Mouse (Mus musculus): ENCODE measurements around the gene Neurl2.
"Not testable (repeated sequence)": the region's sequence is repeated elsewhere in the genome, so short reads cannot be mapped to it uniquely, and the experiment has no call there.

The Neurl2 gene

DNA sequence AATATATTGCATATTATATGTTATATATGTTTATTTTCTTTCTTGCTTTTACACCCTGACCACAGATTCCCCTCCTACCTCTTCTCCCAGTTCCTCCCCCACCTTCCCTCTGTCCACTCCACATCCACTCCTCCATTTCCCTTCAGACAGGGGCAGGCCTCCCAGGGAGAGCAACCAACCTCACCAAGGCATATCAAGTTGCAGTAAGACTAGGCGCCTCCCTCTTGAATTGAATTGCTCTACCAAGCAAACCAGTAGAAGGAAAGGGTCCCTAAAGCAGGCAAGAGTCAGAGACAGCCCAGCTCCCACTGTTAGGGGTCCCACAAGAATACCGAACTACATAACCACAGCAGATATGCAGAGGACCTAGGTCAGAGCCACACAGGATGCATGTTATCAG, 25.9 kb upstream of the Neurl2 start:
- DNase-seq (ENCODE audit: low read depth in 1 of 2, low spot score in 2 of 2), result no peak

- DNase-seq (ENCODE audit: low read depth in 1 of 2, low spot score in 2 of 2), result no peak
Observed at GRCm38 (mm10) chr2:164857842-164858553, 24.7 kb upstream of the Neurl2 start.

- DNase-seq (ENCODE audit: low read depth in 1 of 2, low spot score in 2 of 2), result no peak
Observed at GRCm38 (mm10) chr2:164857101-164857821, 24.0 kb upstream of the Neurl2 start, which contains the start of gene Pltp. Gene Pltp (minus strand): TSS chr2:164857711.

GRCm38 (mm10) chr2:164856309-164857100, 23.2 kb upstream of the Neurl2 start:
- no peak for DNase-seq (ENCODE audit: low read depth in 1 of 2, low spot score in 2 of 2)

DNA sequence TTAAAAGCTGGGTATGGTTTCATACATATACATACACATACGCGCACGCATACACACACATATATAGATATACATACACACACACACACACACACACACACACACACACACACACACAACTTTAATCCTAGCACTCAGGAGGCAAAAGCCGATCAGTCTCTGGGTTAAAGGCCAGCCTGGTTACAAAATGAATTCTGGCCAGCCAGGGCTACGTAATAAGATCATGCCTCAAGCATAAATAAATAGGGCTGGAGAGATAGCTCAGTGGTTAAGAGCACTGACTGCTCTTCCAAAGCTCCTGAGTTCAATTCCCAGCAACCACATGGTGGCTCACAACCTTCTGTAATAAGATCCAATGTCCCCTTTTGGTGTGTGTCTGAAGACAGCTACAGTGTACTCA, 22.3 kb upstream of the Neurl2 start:
- DNase-seq (ENCODE audit: low read depth in 1 of 2, low spot score in 2 of 2), result not testable (repeated sequence)

GRCm38 (mm10) chr2:164850061-164850460, 16.8 kb upstream of the Neurl2 start:
- no peak for DNase-seq (ENCODE audit: low read depth in 1 of 2, low spot score in 2 of 2)

DNA sequence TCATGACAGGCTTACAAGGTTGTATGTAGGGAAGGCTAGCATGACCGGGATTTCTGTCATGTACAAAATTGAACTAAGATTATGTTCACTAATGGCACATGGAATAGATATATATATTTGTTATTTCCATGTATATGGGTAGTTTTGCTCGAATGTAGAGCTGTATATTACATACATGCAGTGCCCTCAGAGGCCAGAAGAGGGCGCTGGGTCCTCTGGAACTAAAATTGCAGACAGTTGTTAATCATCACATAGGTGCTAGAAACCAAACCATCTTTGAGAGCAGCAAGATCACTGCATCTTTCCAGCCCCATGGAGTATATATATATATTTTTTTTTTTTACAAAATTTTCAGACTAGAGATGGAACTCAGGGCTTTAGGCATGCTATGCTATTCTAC, 12.5 kb upstream of the Neurl2 start:
- no peak for DNase-seq (ENCODE audit: low read depth in 1 of 2, low spot score in 2 of 2)

- no peak for DNase-seq (ENCODE audit: low read depth in 1 of 2, low spot score in 2 of 2)
Observed at GRCm38 (mm10) chr2:164835164-164835563, 1.9 kb upstream of the Neurl2 start.

GRCm38 (mm10) chr2:164834531-164834930, 1.3 kb upstream of the Neurl2 start:
- no peak for DNase-seq (ENCODE audit: low read depth in 1 of 2, low spot score in 2 of 2)

DNA sequence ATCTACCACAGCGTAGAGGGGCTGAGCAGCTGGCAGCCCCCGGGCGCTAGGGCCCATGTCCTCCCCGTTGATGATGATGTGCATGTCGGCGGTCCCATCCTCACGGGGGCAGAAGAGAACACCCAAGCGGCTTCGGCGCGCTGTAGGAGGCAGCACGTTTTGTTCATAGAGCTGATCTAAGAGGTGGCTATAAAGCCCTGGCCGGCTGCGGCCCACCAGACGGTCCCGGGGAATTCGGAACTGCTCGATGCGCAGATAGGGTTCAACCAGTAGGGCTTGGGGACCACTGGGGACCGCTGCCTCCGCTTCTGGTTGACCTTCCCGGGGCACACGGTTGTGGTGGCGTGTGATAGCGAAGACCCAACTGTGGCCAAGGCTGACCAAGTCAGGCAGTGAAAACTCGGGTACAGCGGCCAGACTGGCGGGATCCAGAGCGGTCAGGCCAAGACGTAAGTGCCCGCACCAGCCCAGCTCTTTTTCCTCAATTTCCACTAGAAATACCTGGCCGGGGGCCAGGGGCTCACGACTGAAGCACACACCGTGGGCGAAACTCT, 431 bp downstream of the Neurl2 start, which contains the start of gene Ctsa:
Gene Ctsa, plus strand, starts transcription at position 126 of the 554 bp plus-strand sequence.
- peak; percentile 45 to 67 for DNase-seq (ENCODE audit: low read depth in 1 of 2, low spot score in 2 of 2)

DNA sequence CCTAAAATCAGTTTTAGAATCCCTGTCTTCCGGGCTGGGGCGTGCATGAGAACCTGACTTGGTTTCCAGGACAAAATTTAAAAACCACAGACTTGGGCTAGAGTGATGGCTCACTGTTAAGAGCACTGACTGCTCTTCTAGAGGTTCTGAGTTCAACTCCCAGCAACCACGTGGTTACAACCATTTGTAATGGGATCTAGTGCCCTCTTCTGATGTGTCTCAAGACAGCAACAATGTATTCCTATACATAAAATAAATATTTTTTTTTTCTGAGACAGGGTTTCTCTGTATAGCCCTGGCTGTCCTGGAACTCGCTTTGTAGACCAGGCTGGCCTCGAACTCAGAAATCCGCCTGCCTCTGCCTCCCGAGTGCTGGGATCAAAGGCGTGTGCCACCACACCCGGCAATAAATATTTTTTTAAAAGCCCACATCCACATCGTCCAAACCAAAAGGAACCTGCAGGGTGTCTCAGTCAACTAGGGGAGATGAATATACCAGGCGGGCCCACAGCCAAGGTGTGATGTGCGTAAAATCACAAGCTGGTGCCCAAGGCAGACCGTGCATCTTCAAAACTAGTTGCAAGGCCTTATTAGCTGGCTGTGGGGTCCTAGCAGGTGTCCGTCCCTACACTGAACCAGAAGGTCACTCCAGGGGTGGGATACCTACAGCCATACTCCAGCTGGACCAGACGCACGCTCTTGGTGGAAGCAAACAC, 1.1 kb downstream of the Neurl2 start:
- DNase-seq (ENCODE audit: low read depth in 1 of 2, low spot score in 2 of 2), result no peak

GRCm38 (mm10) chr2:164831029-164831428, 2.2 kb downstream of the Neurl2 start:
- no peak for DNase-seq (ENCODE audit: low read depth in 1 of 2, low spot score in 2 of 2)

- no peak for DNase-seq (ENCODE audit: low read depth in 1 of 2, low spot score in 2 of 2)
Observed at GRCm38 (mm10) chr2:164829090-164829489, 4.2 kb downstream of the Neurl2 start.

DNA sequence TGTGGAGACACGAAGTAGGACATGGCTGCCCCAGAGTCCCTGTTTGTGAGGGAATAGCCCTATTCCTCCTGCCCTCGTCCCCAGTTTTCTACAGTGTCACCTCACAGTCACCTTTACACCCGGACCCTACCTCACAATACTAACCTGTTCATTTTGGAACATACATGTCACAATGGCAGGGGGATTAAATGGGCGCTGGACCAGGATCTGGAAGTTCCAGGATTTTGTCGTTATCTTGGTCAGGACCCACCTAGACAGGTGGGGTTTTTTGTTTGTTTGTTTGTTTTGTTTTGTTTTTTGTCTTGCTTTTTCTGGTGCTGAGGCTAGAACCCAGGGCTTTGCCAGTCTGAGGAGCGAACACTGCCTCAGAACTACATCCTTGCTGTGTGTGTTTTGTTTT, 4.8 kb downstream of the Neurl2 start, which contains the start of gene Spata25:
Gene Spata25, minus strand, starts transcription at position 101 of the 400 bp plus-strand sequence.
- DNase-seq (ENCODE audit: low read depth in 1 of 2, low spot score in 2 of 2), result no peak

GRCm38 (mm10) chr2:164827146-164827850, 6.0 kb downstream of the Neurl2 start:
- no peak for DNase-seq (ENCODE audit: low read depth in 1 of 2, low spot score in 2 of 2)

DNA sequence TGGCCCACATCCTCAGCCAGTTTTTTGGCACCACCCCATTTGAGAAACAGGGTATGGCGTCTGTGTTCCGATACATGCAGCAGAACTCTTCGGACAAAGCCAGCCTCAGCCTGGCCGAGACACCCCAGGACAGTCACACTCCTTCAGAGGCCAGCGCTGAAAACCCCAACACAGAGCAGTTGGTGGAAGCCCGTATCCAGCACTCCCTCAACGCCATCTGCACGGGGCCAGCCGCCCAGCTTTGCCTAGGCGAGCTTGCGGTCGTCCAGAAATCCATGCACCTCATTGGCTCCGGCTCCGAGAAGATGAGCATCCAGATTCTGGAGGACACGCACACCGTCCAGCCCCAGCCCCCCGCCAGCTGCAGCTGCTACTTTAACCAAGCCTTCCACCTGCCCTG, 7.7 kb downstream of the Neurl2 start:
- DNase-seq (ENCODE audit: low read depth in 1 of 2, low spot score in 2 of 2), result no peak

- no peak for DNase-seq (ENCODE audit: low read depth in 1 of 2, low spot score in 2 of 2)
Observed at GRCm38 (mm10) chr2:164823969-164824368, 9.3 kb downstream of the Neurl2 start.

DNA sequence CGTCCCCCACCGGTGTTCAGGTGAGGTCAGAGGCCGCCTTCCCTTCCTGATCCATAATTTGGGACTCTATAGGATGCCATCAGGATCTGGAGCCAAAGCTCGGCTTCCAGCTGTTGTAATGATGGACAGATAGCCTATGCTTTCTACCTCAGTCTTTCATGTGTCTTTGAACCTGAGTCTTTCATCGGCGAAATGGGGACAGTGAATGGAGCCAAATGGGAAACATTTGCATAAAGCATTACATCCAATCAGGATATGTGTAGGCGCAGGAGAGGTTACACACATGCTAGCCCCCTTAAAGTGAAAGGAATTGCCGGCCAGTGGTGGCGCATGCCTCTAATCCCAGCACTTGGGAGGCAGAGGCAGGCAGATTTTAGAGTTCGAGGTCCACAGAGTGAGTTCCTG, 10.1 kb downstream of the Neurl2 start:
- DNase-seq (ENCODE audit: low read depth in 1 of 2, low spot score in 2 of 2), result no peak

GRCm38 (mm10) chr2:164822636-164823165, 10.6 kb downstream of the Neurl2 start, which contains the start of gene Zswim1:
Gene Zswim1 (plus strand): TSS chr2:164822686.
- DNase-seq (ENCODE audit: low read depth in 1 of 2, low spot score in 2 of 2), result peak; percentile 97 to 98

- DNase-seq (ENCODE audit: low read depth in 1 of 2, low spot score in 2 of 2), result no peak
Observed at GRCm38 (mm10) chr2:164821060-164821459, 12.2 kb downstream of the Neurl2 start.

Measured in monocyte, adult 2 months (primary cell).